Mouse (Mus musculus): ENCODE results near the gene Alkbh4.

GRCm38 (mm10) chr5:136098536-136098935 lies 37.4 kb upstream of the Alkbh4 start:
- TF ChIP-seq CTCF (IDR thresholded peaks at IDR 0.05; ENCODE audit: insufficient read depth, low read depth, low read length) (no peak), POLR2A (IDR thresholded peaks at IDR 0.05; ENCODE audit: insufficient read depth, low read depth, low read length) (no peak)

Data from olfactory bulb, adult 2 months (tissue).